Mouse (Mus musculus) urinary bladder, postnatal 10 days (tissue): ENCODE data around the gene Lancl1.

Experiments
- DNase-seq: peaks from one replicate; pipeline ENCODE4 v3.0.0; 2022; ENCODE audit warnings: low spot score

Gene Lancl1

DNA sequence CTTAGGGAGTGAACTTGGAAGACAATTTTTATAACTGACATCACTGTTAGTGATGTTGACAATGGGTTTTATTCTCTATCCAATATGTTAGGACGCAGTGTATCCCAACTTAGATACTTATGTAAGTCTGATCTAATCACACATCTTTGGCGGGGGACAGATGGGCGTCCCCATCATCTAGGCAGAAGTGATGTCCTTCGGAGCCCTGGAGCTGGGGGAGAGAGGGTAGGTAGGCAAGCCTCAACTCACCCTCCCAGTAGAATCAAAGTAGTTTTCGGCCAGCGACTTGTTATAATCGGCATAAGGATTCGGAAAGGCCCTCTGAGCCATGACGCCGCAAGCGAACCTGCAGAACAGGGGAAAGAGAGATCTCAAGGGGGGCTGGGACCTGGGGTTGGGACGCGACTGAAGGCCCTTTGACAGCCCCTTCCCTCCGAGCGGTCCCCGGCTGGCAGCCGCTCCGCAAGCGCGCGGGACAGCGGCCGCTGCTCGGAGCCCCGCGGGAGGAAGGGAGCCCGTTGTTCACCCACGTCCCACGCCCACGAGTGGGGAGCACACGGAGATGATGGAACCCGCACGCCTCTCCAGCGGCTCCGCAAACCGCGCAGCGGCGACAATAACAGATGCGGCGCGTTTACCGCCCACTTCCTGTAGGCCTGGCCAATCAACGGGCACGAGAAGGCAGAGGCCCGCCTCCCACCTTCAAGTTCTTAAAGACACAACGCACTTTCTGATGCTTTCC lies at the start of gene Lancl1:
Gene Lancl1, minus strand, starts transcription at position 627 of the 742 bp plus-strand sequence.
- peak; percentile 54 for DNase-seq

- DNase-seq, result no peak
Measured at GRCm38 (mm10) chr1:67079146-67079545, 40.5 kb upstream of the Lancl1 start.

DNA sequence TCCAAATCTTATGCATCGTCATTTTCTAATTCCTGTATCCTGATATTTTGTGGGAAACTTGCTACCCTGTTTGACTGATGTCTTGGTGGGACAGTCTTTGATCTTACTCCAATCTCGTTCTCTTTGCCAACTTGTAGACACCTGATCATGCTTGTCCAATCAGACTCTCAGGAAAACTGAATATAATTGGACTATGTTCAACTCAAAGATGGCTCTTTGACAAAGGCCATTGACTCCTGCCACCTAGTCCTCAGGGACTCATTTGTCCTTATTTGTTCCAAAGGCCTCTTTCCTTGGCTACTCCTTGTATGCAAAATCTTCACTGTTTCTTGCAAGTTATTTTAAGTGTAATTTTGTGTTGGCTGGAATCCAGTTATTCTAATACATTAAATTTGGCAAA lies 40.0 kb upstream of the Lancl1 start:
- DNase-seq, result no peak

DNA sequence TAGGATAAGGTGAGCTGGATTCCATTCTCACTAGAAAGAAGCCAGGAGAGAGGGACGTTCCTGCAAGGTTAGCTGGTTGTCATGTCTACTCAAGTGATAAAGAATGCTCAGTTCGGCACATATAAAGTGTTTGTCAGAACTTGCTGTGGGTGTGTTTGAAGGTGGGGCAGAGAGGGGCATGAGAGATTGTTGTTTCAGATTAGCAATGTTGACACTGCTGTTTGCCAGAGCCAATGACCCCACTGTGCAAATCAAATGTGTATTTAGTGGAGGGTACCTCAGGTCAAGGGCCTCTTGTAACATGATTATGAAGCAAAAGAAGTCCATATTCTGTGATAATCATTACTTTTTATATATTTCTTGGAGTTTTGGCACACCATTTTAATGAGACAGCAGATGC lies 39.1 kb upstream of the Lancl1 start:
- no peak for DNase-seq

DNA sequence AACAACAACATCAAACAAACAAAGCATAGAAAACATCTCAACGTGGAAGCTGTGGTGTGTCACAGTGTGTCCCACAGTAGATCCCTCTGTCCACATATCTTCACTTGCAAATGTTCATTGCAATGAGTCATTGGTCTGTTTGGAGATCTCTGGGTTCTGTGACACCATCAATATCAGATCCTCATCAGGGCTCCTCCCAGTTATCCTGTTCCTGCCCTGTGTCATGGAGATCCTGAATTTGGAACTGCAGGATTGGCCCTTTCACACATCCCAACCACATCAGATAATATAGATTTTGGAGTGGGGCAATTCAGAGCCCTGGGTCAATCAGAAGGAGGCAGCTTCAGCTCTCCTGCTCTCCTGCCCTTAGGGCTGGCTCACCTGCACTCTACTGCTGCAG lies 28.9 kb upstream of the Lancl1 start:
- no peak for DNase-seq

DNA sequence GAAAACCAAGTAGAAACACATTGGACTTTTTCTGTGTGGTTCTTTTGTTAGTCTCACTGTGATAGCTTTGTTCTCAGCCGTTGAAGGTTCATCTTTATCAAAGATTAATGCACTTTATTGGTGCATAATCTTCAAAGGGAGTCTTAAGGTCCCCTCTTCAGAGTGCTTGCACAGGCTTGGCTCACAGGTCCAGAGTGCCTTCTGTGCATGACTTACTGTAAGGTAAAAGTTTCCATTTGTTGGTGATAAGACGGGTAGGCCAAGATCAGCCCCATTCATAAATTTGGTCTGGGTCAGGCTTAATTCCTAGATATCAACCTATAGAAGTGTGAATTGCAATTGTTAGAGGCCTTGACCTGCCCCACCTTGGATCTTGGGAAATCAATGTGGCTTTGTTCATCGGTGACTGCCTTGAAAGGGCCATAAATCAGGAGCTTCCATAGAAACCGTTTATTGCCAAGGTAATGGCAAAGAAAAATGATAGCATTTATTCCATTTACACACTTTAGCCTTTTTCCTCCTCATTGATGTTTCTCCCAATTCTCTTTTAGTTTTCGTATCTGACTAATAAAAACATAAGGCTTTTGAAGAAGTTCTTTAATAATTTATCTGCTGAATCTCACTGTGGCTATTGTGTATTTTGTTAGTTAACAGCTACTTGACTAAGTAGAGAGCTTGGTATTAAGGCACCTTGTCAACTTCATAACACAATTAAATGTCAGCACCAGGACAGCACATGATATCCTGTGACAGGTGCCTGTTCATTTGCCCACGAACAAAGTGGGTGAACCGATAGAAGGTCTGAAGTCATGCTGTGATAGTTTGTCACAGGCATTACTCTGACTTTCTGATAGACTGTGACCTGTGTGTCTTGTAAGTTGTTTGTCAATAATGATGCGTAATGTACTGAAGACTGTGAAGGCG lies 26.9 kb upstream of the Lancl1 start:
- no peak for DNase-seq

GRCm38 (mm10) chr1:67061456-67062085 lies 22.9 kb upstream of the Lancl1 start:
- DNase-seq, result no peak

GRCm38 (mm10) chr1:67055816-67056215 lies 17.1 kb upstream of the Lancl1 start:
- DNase-seq, result no peak

DNA sequence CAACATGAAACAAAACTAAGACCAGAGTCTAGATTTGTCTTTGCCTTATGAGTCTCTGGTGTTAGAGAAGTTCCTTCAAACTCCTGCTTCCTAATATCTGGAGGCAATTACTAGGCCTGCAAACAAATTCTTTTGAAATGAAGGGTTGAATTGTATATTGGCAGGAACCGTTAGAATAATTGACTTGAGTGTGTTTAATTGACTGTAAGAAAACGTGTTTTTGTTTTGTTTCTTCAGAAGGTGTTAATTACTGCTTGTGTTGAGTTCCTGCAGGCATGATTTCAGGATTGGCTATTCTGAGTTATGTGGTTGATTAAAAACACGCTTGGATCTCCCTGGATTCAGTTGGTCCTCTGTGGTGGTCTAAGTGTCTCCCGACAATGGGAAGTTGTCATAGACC lies 14.0 kb upstream of the Lancl1 start:
- DNase-seq, result no peak

DNA sequence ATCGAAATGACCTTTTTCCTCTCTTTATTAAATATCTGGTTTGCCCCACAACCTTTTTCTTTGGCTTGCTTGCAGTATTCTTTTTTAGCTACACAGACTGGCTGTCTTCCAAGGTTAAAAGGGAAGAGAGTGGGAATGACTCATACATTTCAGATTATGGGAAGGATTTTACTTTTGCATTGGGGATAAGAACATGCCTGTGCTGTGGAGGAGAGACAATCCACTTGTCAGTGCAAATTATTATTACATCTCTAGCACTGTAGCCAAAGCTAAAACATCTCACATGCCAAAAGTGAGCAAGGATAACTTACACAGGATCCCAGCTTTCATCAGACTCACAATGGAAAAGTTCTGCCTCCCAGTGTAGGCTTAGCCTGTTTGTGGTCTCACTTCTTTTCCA lies 10.9 kb upstream of the Lancl1 start:
- DNase-seq, result no peak

GRCm38 (mm10) chr1:67048696-67049095 lies 10.0 kb upstream of the Lancl1 start:
- no peak for DNase-seq

DNA sequence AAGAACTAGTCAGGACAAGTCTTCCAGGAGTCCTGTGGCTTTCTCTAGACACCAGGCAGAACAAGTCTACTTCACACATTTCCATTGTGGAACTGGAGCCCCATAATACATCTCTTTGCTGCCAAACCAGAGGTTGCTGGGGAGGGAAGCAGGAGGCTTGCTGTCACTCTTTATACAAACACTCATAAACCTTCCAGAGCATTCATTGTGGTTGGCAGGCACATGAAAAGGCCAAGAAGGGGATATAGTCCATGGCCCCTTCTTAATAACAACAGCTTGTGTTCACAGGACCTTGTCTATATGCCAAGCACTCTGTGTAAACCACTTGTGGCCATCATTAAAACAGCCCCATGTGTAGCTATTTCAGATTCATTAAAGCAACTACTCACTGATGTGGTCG lies 6.4 kb upstream of the Lancl1 start:
- DNase-seq, result no peak

DNA sequence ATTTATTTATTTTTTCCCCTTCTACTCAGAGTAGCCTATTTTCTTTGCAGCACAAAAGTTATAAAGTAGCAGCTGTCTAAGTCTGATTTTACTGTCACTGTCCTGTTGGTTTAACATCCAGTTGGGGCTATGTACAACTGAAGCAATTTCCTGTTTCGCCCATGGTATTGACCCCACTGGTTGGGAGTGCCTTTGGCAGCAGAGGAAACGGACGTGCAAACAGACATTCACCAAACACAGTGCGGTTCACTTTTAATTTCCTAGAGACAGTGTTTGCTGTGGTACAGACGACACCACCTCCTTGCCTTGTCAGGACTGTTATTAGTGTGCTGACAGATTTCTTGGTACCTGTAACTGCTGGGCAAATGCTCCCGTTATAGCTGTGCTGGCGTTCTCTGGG lies 3.9 kb upstream of the Lancl1 start:
- DNase-seq, result no peak

DNA sequence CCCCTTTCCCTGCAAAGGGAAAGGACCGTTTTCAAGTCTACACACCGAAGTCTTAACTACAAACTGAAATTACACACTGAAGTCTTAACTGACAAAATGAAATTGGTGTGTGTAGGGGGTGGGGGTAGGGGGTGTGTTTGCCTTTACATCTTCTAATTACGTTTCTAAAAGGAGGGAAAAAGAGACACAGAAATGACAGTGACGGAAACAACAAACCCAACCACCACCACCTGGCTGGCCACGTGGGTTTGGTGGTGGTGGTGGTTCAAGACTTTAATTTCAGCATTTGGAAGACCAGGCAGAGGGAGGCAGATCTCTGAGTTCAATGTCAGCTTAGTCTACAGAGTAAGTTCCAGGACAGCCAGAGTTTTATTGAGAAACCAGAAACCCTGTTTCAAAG lies 411 bp upstream of the Lancl1 start:
- no peak for DNase-seq

GRCm38 (mm10) chr1:67037198-67037597 lies 1.5 kb downstream of the Lancl1 start:
- DNase-seq, result no peak

GRCm38 (mm10) chr1:67033278-67033677 lies 5.4 kb downstream of the Lancl1 start:
- no peak for DNase-seq

DNA sequence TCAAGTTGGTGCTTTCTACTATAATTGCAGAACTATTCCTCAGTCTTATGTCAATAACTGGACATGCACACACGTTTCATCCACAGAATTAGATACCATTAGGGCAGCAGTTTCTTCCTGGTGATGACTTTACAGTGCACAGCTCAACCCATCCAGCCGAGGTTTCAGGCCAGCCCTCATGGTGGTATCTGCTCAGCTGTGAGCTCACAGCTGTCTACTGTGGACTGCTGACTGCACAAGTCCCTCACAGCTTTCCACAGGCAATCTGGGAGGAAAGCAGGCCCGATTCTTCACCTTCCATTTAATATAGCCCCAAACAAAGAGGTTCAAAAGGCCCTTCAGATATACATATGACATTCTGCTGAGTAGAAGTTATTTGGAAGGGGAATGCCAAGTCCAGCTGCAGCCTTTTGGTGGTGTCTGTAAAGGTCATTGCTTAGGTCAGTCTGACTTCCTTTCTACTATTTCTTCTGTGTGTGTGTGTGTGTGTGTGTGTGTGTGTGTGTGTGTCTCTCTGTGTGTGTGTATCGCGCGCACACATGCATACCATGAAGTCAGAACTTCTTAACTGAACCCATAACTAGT lies 11.7 kb downstream of the Lancl1 start:
- no peak for DNase-seq

- DNase-seq, result no peak
Measured at GRCm38 (mm10) chr1:67026142-67026541, 12.5 kb downstream of the Lancl1 start.

DNA sequence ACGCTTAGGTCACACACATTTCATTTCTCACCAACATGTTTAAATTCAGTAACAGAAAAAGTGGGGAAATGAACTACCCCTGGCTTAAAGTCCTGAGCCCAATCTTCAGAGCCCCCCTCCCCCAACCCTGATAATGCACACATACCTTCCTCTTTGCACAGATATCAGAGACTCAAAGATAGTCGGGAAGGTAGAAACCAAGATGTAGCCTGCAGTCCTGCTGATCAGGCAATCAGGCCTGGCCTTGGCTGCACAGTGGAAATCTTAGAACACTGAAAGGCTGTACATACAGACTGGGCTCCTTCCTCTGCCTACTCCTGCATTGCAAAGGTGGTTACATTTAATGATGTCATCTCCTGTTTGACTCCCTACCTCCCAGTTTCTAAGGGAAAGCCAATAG lies 15.9 kb downstream of the Lancl1 start:
- no peak for DNase-seq

DNA sequence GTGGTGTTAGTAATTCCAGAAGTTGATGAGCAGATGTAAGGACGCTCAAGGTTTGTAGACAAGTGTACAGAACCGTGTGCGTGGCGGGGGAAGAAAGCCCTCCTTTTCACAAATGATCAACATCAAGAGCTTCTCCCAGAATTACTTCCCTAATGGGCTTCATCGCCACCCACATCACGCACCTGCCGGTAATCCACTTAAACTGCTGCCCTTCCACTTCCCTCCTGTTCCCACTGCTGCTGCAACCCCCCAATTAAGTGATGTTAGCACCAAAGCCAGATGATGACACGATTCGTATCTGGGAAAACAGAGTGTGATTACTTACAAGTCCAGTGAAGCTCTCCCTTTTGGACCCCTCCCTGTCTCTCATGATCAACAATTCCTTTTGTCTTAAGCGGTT lies 16.6 kb downstream of the Lancl1 start:
- no peak for DNase-seq

GRCm38 (mm10) chr1:67020637-67021161 lies 18.0 kb downstream of the Lancl1 start:
- DNase-seq, result no peak
